Mouse (Mus musculus): ENCODE data around the gene Extl1. TPM values are rescaled to one million over a fixed set of nuclear protein-coding genes. Genes with fewer than 3 reads are reported as not detected.

Gene Extl1
- polyA plus RNA-seq, 1 experiment from 2014 or later, result 1.2 TPM

DNA sequence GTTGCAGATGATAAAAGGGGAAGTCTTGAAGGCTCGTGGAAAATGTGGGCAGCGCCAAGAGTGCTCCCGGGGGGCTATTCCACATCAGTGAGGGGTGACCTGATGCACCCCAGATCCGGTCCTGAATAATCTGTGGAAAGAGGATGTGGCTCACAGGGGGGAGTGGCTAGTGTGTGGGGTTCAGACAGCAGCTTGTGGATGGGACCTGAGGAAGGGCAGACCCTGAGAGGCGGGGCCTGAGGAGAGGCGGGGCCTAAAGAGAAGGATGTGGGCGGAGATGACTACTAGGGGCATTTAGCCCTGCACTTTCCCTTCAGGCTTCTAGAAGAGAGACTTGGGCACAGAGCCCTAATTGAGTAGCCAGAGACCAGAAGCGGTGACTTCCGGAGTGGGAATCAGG is 21.1 kb downstream of the Extl1 start:
- Histone ChIP-seq H3K27me3 (replicated peaks; ENCODE audit: control insufficient read depth, insufficient read depth, low read length) (no peaks in the 10 kb centered on the region; the same call in 1 of the 2 replicates), H3K27ac (ENCODE audit: low read depth) (0 out of 2 replicates have a peak overlapping the region, but pooled peaks have one; percentile 5), H3K9ac (ENCODE audit: low read length) (no peak overlapping the region), H3K4me1 (replicated peaks; ENCODE audit: control insufficient read depth, insufficient read depth, low read length) (0 out of 2 replicates have a peak, but pooled peaks cover 3% of the 10 kb centered on the region), H3K9me3 (ENCODE audit: control insufficient read depth, low read length) (no peaks in the 10 kb centered on the region), H3K36me3 (ENCODE audit: control insufficient read depth, insufficient read depth, low read length) (no peaks in the 10 kb centered on the region), H3K4me3 (ENCODE audit: low read depth, low read length) (no peak overlapping the region), H3K4me2 (ENCODE audit: low read length) (peak overlapping the region; percentile 18)
- DNase-seq (ENCODE audit: low spot score) (no peak), ATAC-seq (replicated peaks; ENCODE audit: low FRiP score, low TSS enrichment, low read depth) (no peak)
- WGBS, result 28% methylated on average over 9 of the region's 9 CpGs

DNA sequence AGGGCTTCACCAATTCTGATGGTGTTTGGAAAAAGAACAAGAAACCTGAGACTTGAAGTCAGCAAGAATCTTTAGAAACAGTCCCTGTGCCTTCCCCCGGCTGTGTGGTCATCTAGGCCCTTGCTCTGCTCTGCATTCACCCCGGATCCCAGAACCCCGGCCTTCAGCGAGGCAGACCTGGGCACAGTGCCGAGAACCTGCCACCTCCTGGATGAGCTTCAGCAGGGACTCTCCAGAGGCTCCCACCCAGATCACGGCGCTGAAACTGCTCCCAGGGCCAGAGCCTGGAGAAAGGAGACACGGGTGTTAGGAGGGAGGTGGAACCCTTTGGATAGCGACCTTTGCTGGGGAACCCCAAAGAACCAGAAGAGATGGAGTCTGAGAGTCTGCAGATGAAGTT is 21.5 kb downstream of the Extl1 start:
- Histone ChIP-seq H3K4me3 (ENCODE audit: low read depth, low read length) (no peak overlapping the region), H3K36me3 (ENCODE audit: control insufficient read depth, insufficient read depth, low read length) (no peaks in the 10 kb centered on the region), H3K9me3 (ENCODE audit: control insufficient read depth, low read length) (no peaks in the 10 kb centered on the region), H3K4me2 (ENCODE audit: low read length) (peak overlapping the region; percentile 18; the same call in 1 of the 2 replicates), H3K27me3 (replicated peaks; ENCODE audit: control insufficient read depth, insufficient read depth, low read length) (no peaks in the 10 kb centered on the region; the same call in 1 of the 2 replicates), H3K4me1 (replicated peaks; ENCODE audit: control insufficient read depth, insufficient read depth, low read length) (peaks cover 3% of the 10 kb centered on the region; the same call in 1 of the 2 replicates), H3K9ac (ENCODE audit: low read length) (no peak overlapping the region), H3K27ac (ENCODE audit: low read depth) (0 out of 2 replicates have a peak overlapping the region, but pooled peaks have one; percentile 5)
- WGBS, result 59% methylated on average over 9 of the region's 9 CpGs
- DNase-seq (ENCODE audit: low spot score) (no peak), ATAC-seq (replicated peaks; ENCODE audit: low FRiP score, low TSS enrichment, low read depth) (no peak)

DNA sequence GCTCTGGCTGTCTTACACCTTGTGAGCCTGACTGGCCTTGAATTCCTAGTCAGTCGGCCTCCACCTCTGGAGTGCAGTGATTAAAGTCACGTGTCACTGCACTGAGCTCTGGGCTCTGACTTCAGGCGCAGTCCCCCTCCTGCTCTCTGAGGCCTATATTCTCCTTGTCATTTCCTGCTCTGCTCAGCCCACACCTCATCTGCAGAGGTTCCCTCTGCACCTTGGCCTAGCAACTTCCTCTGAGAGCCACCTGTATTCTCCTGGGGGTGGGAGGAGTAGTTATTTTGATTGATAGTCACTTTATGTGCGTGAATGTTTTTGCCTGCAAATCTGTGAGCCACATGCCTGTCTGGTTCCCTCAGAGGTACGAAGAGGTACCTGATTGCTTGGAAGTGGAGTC is 22.4 kb downstream of the Extl1 start:
- H3K36me3 ChIP-seq (ENCODE audit: control insufficient read depth, insufficient read depth, low read length), result no peaks in the 10 kb centered on the region
- H3K9ac ChIP-seq (ENCODE audit: low read length), result no peak overlapping the region
- peak; percentile 65 for ATAC-seq (replicated peaks; ENCODE audit: low FRiP score, low TSS enrichment, low read depth)
- H3K4me1 ChIP-seq (replicated peaks; ENCODE audit: control insufficient read depth, insufficient read depth, low read length), result peaks cover 7% of the 10 kb centered on the region
- H3K4me2 ChIP-seq (ENCODE audit: low read length), result no peak overlapping the region
- H3K27me3 ChIP-seq (replicated peaks; ENCODE audit: control insufficient read depth, insufficient read depth, low read length), result no peaks in the 10 kb centered on the region; the same call in 1 of the 2 replicates
- H3K4me3 ChIP-seq (ENCODE audit: low read depth, low read length), result no peak overlapping the region
- 24% methylated on average over 5 of the region's 5 CpGs for WGBS
- peak overlapping the region; percentile 51; the same call in 1 of the 2 replicates for H3K27ac ChIP-seq (ENCODE audit: low read depth)
- no peaks in the 10 kb centered on the region for H3K9me3 ChIP-seq (ENCODE audit: control insufficient read depth, low read length)
- DNase-seq (ENCODE audit: low spot score), result peak; percentile 65

DNA sequence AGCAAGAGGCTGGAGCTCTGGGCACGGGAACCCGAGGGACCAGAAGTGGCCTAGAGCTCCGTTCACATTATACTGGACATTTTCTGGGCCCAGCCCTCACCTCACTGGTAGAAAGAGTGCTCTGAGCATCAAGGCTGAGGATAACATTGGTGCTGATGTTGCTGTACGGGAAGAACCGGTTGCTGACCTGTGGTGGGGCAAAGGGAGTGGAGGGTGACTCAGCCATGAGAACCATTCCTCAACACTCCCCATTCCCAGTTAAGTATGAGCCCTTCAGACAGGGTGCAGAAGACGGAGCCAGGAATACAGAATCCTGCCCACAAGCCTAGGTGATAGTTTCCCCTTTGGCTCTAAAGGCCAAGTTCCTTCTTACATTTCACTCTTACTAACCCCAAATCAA is 24.0 kb downstream of the Extl1 start:
- no peak for DNase-seq (ENCODE audit: low spot score)
- no peak overlapping the region for H3K27ac ChIP-seq (ENCODE audit: low read depth)
- no peak overlapping the region for H3K4me3 ChIP-seq (ENCODE audit: low read depth, low read length)
- no peak overlapping the region for H3K4me2 ChIP-seq (ENCODE audit: low read length)
- no peak overlapping the region for H3K9ac ChIP-seq (ENCODE audit: low read length)
- H3K27me3 ChIP-seq (replicated peaks; ENCODE audit: control insufficient read depth, insufficient read depth, low read length), result no peaks in the 10 kb centered on the region; the same call in 1 of the 2 replicates
- H3K9me3 ChIP-seq (ENCODE audit: control insufficient read depth, low read length), result no peaks in the 10 kb centered on the region
- ATAC-seq (replicated peaks; ENCODE audit: low FRiP score, low TSS enrichment, low read depth), result no peak
- 88% methylated on average over 6 of the region's 6 CpGs for WGBS
- H3K36me3 ChIP-seq (ENCODE audit: control insufficient read depth, insufficient read depth, low read length), result no peaks in the 10 kb centered on the region
- H3K4me1 ChIP-seq (replicated peaks; ENCODE audit: control insufficient read depth, insufficient read depth, low read length), result peaks cover 9% of the 10 kb centered on the region

DNA sequence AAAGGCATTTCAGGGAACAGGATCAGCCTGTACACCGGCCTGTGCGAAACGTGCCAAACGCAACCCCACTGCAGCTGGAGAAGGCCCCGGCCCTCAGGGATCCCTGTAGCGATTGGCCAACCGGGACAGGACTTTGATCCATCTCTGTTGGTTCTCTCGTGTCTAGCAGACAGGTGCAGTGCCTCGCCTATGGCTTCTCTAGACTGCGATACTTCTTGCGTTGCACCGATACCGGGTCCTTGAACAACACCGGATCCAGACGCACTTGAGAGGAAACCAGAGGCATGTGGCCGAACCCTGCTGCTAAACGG is 26.2 kb downstream of the Extl1 start:
- no peaks in the 10 kb centered on the region for H3K9me3 ChIP-seq (ENCODE audit: control insufficient read depth, low read length)
- DNase-seq (ENCODE audit: low spot score) (peak; percentile 65), ATAC-seq (replicated peaks; ENCODE audit: low FRiP score, low TSS enrichment, low read depth) (peak; percentile 34)
- WGBS, result 32% methylated on average over 17 of the region's 17 CpGs
- no peak overlapping the region for H3K9ac ChIP-seq (ENCODE audit: low read length)
- 0 out of 2 replicates have a peak overlapping the region, but pooled peaks have one; percentile 1 for H3K4me3 ChIP-seq (ENCODE audit: low read depth, low read length)
- no peaks in the 10 kb centered on the region; the same call in 1 of the 2 replicates for H3K27me3 ChIP-seq (replicated peaks; ENCODE audit: control insufficient read depth, insufficient read depth, low read length)
- peaks cover 14% of the 10 kb centered on the region for H3K4me1 ChIP-seq (replicated peaks; ENCODE audit: control insufficient read depth, insufficient read depth, low read length)
- peak overlapping the region; percentile 62; the same call in 1 of the 2 replicates for H3K27ac ChIP-seq (ENCODE audit: low read depth)
- peak overlapping the region; percentile 36 for H3K4me2 ChIP-seq (ENCODE audit: low read length)
- no peaks in the 10 kb centered on the region for H3K36me3 ChIP-seq (ENCODE audit: control insufficient read depth, insufficient read depth, low read length)

DNA sequence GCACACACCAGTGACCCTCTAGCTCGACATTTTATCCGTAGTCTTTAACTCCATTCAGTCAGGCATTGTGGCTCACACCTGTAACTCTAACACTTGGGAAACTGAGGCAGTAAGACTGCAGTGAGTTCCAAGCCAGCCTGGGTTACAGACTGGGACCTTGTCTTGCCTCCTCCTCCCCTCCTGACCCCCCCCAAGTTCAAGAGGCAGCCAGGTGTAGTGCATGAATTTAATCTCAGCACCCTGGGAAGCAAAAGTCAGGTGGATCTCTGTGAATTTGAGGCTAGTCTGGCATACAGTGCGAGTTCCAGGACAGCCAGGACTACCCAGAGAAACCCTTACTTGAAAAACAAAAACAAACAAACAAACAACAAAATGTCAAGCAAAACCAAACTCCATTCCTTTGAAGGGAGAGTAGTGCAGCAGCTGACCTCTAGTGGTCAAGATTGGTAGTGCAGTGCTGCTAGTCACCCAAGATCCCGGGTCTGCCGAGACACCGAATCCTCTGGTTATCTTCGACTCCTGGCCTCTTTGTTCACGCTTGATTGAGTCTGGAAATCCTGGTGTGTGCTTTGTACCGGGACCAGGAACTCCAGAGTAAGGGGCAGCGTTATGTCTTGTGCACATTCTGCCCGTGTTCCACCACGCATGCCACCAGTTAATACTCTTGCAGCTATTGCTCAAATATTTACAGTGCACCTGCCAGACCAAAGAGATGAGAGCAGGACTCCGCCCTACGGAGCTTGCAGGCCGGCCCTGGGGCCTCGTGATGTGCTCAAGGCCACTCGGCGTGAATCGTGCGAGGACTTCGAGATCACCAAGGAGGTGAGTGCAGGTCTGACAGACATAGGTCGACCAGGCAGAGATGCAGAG is 26.8 kb downstream of the Extl1 start:
- peak overlapping the region; percentile 62 for H3K27ac ChIP-seq (ENCODE audit: low read depth)
- 0 out of 2 replicates have a peak overlapping the region, but pooled peaks have one; percentile 1 for H3K4me3 ChIP-seq (ENCODE audit: low read depth, low read length)
- H3K27me3 ChIP-seq (replicated peaks; ENCODE audit: control insufficient read depth, insufficient read depth, low read length), result no peaks in the 10 kb centered on the region; the same call in 1 of the 2 replicates
- H3K36me3 ChIP-seq (ENCODE audit: control insufficient read depth, insufficient read depth, low read length), result no peaks in the 10 kb centered on the region
- H3K4me2 ChIP-seq (ENCODE audit: low read length), result peak overlapping the region; percentile 36
- no peak overlapping the region for H3K9ac ChIP-seq (ENCODE audit: low read length)
- H3K9me3 ChIP-seq (ENCODE audit: control insufficient read depth, low read length), result no peaks in the 10 kb centered on the region
- DNase-seq (ENCODE audit: low spot score) (peak; percentile 90), ATAC-seq (replicated peaks; ENCODE audit: low FRiP score, low TSS enrichment, low read depth) (peak; percentile 20)
- WGBS, result 15% methylated on average over 22 of the region's 22 CpGs
- peaks cover 16% of the 10 kb centered on the region for H3K4me1 ChIP-seq (replicated peaks; ENCODE audit: control insufficient read depth, insufficient read depth, low read length)

DNA sequence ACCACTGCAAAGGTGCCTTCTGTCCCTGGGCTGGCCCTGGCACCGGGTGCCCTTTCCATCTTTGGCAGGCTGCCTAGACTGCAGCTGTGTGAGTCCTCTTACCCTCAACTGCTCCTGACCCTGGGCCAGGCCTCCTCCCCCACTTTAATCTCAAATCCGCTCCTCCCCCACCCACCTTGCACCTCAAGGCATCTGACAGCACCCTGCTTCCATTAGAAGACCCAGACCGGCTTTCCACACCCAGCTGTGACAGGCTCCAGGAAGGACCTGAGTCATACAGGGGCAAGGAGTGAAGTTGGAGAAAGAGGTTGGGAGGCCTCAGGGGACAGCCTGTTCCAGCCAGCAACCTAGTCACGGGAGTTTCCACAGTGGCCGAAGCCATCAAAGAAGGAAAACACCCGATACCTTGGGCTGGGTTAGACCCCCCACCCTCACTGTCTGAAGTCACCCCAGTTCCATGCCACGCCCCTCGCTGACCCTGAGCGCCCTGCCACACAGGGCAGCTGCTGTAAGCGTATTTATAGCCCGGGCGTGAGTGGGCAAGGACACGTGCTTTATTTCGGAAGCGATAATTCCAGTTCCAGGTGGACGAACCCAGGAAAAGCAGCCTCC is 27.7 kb downstream of the Extl1 start:
- Histone ChIP-seq H3K36me3 (ENCODE audit: control insufficient read depth, insufficient read depth, low read length) (no peaks in the 10 kb centered on the region), H3K9ac (ENCODE audit: low read length) (no peak overlapping the region), H3K4me1 (replicated peaks; ENCODE audit: control insufficient read depth, insufficient read depth, low read length) (peaks cover 21% of the 10 kb centered on the region), H3K4me3 (ENCODE audit: low read depth, low read length) (no peak overlapping the region), H3K27me3 (replicated peaks; ENCODE audit: control insufficient read depth, insufficient read depth, low read length) (no peaks in the 10 kb centered on the region; the same call in 1 of the 2 replicates), H3K4me2 (ENCODE audit: low read length) (0 out of 2 replicates have a peak overlapping the region, but pooled peaks have one; percentile 2), H3K27ac (ENCODE audit: low read depth) (no peak overlapping the region), H3K9me3 (ENCODE audit: control insufficient read depth, low read length) (no peaks in the 10 kb centered on the region)
- no peak for ATAC-seq (replicated peaks; ENCODE audit: low FRiP score, low TSS enrichment, low read depth)
- DNase-seq (ENCODE audit: low spot score), result no peak
- WGBS, result 30% methylated on average over 16 of the region's 16 CpGs

DNA sequence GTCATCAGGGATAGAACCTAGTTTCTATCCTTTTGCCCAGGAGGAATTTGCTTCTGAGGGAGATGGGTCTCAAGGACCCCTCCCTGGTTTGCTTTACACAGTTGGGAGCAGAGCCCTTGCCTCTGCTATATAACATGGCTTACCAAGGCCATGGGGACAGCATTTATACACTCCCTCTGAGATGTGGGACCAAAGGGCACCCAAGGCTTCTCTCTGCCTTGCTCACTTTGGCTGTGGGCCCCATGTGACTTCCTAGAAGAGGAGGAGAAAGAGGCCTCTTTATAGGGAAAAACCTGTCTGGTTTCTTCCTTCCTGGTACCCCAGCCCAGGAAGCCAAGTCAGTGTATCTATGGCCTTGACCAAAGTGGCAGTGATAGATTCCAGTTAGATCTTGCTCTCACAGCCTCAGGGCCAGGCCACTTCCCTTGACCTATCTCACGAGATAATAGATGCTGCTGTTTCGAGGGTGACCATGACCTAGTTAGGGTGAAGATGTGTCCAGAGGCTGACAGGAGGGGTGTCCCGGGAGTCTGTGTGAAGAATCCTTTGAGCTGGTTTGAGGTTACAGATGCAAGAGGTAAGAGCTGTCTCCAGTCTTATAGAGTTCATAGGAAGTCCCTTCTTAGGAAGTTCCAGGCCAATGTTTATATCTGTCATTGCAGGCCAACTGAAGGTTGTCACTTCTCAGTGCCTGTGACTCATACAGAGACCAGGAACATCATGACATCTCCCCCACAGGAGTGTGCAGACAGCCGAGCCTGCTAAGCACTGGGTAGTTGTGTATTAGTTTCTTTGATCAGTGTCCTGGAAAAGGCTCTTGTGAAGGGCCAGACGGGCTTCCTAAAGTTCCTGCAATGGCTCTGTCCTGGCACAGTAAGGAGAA is 29.9 kb downstream of the Extl1 start:
- H3K4me1 ChIP-seq (replicated peaks; ENCODE audit: control insufficient read depth, insufficient read depth, low read length), result peaks cover 19% of the 10 kb centered on the region
- no peak overlapping the region for H3K9ac ChIP-seq (ENCODE audit: low read length)
- H3K4me2 ChIP-seq (ENCODE audit: low read length), result no peak overlapping the region
- WGBS, result 61% methylated on average over 5 of the region's 5 CpGs
- ATAC-seq (replicated peaks; ENCODE audit: low FRiP score, low TSS enrichment, low read depth) (no peak), DNase-seq (ENCODE audit: low spot score) (no peak)
- H3K4me3 ChIP-seq (ENCODE audit: low read depth, low read length), result no peak overlapping the region
- H3K9me3 ChIP-seq (ENCODE audit: control insufficient read depth, low read length), result no peaks in the 10 kb centered on the region
- no peak overlapping the region for H3K27ac ChIP-seq (ENCODE audit: low read depth)
- no peaks in the 10 kb centered on the region for H3K36me3 ChIP-seq (ENCODE audit: control insufficient read depth, insufficient read depth, low read length)
- H3K27me3 ChIP-seq (replicated peaks; ENCODE audit: control insufficient read depth, insufficient read depth, low read length), result no peaks in the 10 kb centered on the region; the same call in 1 of the 2 replicates
